Mouse (Mus musculus): ENCODE data around the gene Cnot1. TPM values are rescaled to one million over a fixed set of nuclear protein-coding genes. Genes with fewer than 3 reads are reported as not detected.

Gene Cnot1
- polyA plus RNA-seq, 1 experiment from 2014 or later: 52.9 TPM

DNA sequence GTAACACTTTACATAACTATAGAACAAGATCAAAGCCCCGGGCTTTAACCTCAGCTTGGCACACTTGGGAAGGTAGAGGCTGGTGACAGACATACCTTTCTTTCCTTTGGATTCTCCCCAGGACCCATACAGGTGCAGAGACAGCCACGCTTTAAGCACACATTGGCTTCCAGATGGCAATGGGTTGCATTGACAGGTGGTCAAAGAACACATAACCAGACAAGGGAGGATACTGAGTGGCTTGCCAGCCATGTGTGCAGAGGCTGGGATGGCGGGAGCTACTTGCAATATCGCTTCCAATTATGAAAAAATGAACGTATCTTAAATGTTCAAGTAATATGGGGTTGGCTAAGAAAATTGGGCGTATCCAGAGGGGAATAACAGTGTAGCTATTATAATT lies 135.4 kb downstream of the Cnot1 start:
- Histone ChIP-seq H3K27me3 (peaks cover 43% of the 10 kb centered on the region), H3K4me3 (no peak overlapping the region), H3K4me1 (no peaks in the 10 kb centered on the region), H3K36me3 (no peaks in the 10 kb centered on the region), H3K4me2 (no peak overlapping the region), H3K27ac (no peak overlapping the region), H3K9ac (no peak overlapping the region), H3K9me3 (no peaks in the 10 kb centered on the region)
- WGBS: 84% methylated on average over 6 of the region's 6 CpGs
- ATAC-seq (ENCODE audit: insufficient number of reproducible peaks, low FRiP score, low TSS enrichment, low read depth): no peak

DNA sequence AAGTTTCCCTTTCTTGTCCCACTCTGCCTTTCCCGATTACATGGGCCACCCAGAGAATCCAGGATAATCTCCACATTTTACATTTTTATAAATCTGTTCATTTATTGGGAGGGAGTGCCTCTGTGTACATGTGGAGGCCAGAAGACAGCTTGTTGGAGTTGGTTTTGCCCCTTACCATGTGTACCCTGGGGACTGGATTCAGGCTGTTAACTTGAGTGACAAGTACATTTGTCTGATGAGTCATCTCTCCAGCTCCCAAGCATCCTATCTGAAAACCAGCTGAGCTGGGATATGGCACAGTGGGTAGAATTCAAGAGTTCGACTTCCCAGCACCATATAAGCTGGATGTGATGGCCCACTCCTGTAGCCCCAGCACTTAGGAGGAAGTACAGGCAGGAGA lies 137.3 kb downstream of the Cnot1 start:
- Histone ChIP-seq H3K4me2 (no peak overlapping the region), H3K27ac (no peak overlapping the region), H3K9me3 (no peaks in the 10 kb centered on the region), H3K4me1 (no peaks in the 10 kb centered on the region), H3K4me3 (no peak overlapping the region), H3K27me3 (peaks cover 25% of the 10 kb centered on the region), H3K9ac (no peak overlapping the region), H3K36me3 (no peaks in the 10 kb centered on the region)
- WGBS: 68% methylated on average over 2 of the region's 2 CpGs
- no peak for ATAC-seq (ENCODE audit: insufficient number of reproducible peaks, low FRiP score, low TSS enrichment, low read depth)

Small RNA genes lying within 50 kb of the gene (microRNA-seq; reads per million reads assigned to microRNA genes)
- 1.6 reads per million for gene Mir7073

Other genes starting within 250 kb of the Cnot1 start
- gene Prss54, start 231.1 kb downstream of the Cnot1 start, polyA plus RNA-seq (2015; fragmentation: Nextera tagmentation; extraction: Ambion mirVana): not detected in 2 replicates
- 17.7 and 18.5 TPM in 2 replicates for gene Gins3, start 174.0 kb downstream of the Cnot1 start, polyA plus RNA-seq (2015; fragmentation: Nextera tagmentation; extraction: Ambion mirVana)
- gene Ndrg4, start 130.5 kb downstream of the Cnot1 start, polyA plus RNA-seq (2015; fragmentation: Nextera tagmentation; extraction: Ambion mirVana): 22.6 and 27.5 TPM in 2 replicates
- gene Setd6, start 91.6 kb downstream of the Cnot1 start, polyA plus RNA-seq (2015; fragmentation: Nextera tagmentation; extraction: Ambion mirVana): 15.1 and 15.7 TPM in 2 replicates
- gene Sap18b, start 17.9 kb upstream of the Cnot1 start, polyA plus RNA-seq (2015; fragmentation: Nextera tagmentation; extraction: Ambion mirVana): 324 and 332 TPM in 2 replicates
- 16.2 and 16.3 TPM in 2 replicates for gene Slc38a7, start 46.1 kb upstream of the Cnot1 start, polyA plus RNA-seq (2015; fragmentation: Nextera tagmentation; extraction: Ambion mirVana)
- 129 and 131 TPM in 2 replicates for gene Got2, start 81.1 kb upstream of the Cnot1 start, polyA plus RNA-seq (2015; fragmentation: Nextera tagmentation; extraction: Ambion mirVana)